Mouse (Mus musculus) 3134 (cell line): Measurements from ENCODE around the gene Kprp.
"Not testable (repeated sequence)": the region's sequence is repeated elsewhere in the genome, so short reads cannot be mapped to it uniquely, and the experiment has no call there.

ENCODE experiments used
- DNase-seq: peaks from one replicate; pipeline ENCODE4 v3.0.0-alpha.2; 2011; ENCODE audit warnings: low spot score; ENCODE audit not compliant: insufficient read length; ENCODE audit errors: extremely low read depth

Kprp gene

DNA sequence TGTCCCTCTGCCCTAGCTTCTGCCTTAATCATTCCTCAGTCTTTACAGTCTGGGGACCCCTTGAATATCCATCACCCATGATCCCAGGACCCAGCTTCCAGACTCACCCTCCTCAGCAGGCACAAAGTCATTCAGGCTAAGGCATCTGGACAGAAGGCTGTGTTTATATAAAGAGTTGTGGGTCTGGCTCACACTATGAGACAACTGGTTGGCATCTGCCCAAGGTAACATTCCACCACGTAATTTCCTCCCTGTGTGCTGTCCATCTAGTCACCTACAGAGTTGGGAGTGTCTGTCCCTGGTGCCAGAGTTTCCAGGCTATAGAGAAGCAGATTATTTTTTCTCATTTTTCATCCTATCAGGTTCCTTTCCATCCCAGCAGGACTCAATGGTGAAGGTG lies at the start of gene Kprp:
Gene Kprp (minus strand): TSS at position 140 of the 400 bp plus-strand sequence.
- DNase-seq: no peak

DNA sequence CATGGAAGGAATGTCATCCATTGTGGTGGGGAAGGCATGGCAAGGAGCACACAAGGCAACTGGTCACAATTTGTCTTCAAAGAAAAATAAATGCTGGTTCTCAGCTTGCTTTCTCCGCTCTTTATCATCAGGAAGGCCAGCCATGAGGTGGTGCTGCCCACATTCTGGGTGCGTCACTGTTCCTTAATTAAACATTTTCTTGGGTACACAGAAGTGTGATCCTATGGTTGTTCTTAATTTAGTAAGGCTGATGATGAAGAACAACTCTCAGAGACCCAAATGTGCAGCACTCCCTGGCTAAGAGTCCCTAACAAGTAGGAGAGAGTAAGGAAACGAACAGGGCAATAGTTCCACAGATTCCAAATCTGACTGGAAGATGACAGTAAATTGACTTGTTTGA lies 47.1 kb upstream of the Kprp start:
- no peak for DNase-seq

DNA sequence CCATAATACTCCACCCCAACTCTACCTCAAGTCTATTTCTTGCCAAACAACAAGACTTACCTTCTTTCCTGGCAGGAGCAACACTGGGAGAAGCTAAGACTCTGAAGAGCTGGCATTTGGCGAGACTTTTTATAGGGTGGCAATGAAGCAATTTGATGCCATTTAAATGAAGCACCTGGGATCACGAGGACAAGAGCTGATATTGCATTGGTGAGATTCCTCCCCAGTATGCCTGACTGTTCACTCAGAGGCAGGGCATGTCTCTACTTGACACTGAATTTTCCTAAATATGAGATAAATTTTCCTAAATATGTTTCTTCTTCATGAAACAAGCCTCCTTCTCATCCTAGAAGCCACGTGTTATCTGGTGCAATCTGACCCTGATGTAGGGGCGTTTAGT lies 43.1 kb upstream of the Kprp start, which contains the start of gene 2310050C09Rik:
Gene 2310050C09Rik (minus strand): TSS at position 101 of the 400 bp plus-strand sequence.
- DNase-seq: no peak

- DNase-seq: no peak
Measured at GRCm38 (mm10) chr3:92851186-92851585, 24.1 kb upstream of the Kprp start, which contains the start of gene Lce1l. Lce1l (minus strand) TSS chr3:92851286.

DNA sequence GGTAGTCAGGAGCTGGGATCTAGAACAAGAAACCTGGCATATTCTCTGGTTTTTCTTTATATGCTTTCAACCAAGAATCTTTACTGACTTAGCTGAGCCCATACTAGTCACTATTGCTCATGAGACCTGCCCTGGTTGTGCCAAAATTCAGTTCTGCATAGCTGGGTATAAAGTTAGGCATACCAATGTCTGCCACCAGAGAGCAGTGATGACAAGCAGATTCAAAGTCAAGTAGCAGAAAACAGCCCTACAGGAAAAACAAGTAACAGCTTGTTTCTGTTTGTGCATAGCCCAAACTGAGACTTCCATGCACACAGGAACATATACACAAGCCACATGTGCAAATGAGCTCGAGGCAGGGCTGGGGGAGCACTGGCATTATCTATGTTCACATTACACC lies 1.2 kb downstream of the Kprp start:
- DNase-seq: no peak

DNA sequence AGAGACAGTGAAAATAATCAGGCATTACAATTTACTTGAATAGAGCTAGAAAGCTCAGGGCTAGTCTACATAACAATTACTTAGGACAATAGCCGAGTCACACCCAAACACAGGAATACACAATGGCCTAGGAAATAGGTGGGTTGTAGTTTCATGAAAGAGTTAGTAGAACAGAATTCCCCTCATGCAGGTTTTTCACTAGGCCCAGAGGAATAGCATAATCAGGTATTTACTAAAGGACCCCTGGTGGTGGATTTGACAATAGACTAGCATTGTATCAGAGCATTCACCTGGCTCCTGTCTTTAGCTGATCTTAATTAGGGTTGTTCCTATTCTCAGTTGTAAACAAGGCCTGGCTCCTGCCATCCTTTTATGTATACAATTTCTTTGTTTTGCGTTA lies 11.0 kb downstream of the Kprp start:
- not testable (repeated sequence) for DNase-seq

DNA sequence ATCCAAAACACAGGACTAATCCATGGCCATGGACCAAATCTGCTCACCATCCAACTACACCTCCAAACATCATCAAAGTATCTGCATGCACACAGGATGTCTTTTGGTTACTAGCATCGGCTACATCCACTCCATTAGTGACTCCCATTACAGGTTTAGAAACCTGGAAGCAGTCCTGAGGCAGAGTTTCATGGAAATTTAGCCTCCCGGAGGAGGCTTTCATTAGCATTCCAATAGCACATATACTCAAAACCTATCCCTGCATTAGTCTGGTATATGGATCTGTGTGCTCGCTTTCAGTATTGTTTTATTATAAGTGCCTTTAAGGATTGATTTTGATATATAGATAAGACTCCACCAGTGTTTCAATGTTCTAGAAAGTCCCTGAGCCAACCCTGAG lies 11.5 kb downstream of the Kprp start:
- no peak for DNase-seq

DNA sequence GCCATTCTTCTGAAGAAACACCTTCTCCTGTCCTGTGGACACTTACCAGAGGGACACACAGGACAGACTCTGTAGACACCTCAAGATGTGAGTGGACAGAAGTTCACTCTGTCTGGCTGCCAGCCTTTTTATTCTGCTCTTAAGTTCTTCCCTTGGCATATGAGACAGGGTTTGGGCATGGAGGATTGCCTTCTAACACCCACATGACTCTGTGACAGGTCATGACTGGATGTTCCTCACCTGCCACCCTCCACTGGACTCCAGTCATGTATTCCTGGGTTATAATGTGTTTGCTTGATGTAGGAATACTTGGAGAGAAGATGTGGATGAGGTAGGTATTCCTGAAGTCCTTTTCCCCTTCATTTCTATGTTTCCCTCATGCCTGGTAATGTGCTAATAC lies 19.3 kb downstream of the Kprp start, which contains the start of gene Lce1k:
Gene Lce1k (minus strand): TSS at position 101 of the 400 bp plus-strand sequence.
- no peak for DNase-seq

- DNase-seq: no peak
Measured at GRCm38 (mm10) chr3:92790414-92790813, 36.6 kb downstream of the Kprp start, which contains the start of gene Lce1j. Lce1j (minus strand) TSS chr3:92790514.

DNA sequence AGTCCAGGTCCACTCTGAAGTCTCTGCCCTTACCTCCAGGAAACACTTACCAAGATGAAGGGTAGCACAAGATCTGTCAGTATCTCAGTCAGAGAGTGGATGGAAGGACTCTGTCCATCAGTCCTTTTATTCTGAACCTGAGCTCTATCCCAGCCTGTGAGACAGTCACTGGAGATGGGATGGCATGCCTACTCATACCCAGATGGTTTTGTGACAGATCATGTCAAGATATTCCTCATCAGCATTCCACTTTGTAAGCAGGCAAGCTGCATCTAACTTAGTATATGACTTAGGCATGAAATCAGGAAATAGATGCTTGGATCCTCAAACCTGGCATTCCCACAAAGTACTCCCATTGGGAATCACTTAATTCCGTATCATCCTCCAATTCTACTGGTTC lies 48.2 kb downstream of the Kprp start, which contains the start of gene Lce1i:
Gene Lce1i (minus strand): TSS at position 101 of the 400 bp plus-strand sequence.
- DNase-seq: no peak
